Mouse (Mus musculus) bone marrow, adult 2 months (tissue): ENCODE results near the gene Lnx1.

Experiments
- CTCF ChIP-seq: fragments of 200-500 bp; IDR thresholded peaks from 2 replicates; pipeline ENCODE4 v1.5.1; 2011; ENCODE audit warnings: low read length, control low read depth; ENCODE audit not compliant: control insufficient read depth, insufficient read depth
- POLR2A ChIP-seq: fragments of 200-500 bp; IDR thresholded peaks from 2 replicates; pipeline ENCODE4 v1.6.1; 2011; ENCODE audit warnings: low read depth, mild to moderate bottlenecking, control low read depth, low read length, borderline replicate concordance; ENCODE audit not compliant: control insufficient read depth

GRCm38 (mm10) chr5:74711056-74711455 is 8.3 kb upstream of the Lnx1 start:
- no peak for TF ChIP-seq POLR2A
- no peak for TF ChIP-seq CTCF
